Mouse (Mus musculus): ENCODE measurements around the gene 4933406M09Rik. TPM values are rescaled to one million over a fixed set of nuclear protein-coding genes. Genes with fewer than 3 reads are reported as not detected.

Gene 4933406M09Rik
- total RNA-seq, 2 experiments from 2014 or later = not detected

DNA sequence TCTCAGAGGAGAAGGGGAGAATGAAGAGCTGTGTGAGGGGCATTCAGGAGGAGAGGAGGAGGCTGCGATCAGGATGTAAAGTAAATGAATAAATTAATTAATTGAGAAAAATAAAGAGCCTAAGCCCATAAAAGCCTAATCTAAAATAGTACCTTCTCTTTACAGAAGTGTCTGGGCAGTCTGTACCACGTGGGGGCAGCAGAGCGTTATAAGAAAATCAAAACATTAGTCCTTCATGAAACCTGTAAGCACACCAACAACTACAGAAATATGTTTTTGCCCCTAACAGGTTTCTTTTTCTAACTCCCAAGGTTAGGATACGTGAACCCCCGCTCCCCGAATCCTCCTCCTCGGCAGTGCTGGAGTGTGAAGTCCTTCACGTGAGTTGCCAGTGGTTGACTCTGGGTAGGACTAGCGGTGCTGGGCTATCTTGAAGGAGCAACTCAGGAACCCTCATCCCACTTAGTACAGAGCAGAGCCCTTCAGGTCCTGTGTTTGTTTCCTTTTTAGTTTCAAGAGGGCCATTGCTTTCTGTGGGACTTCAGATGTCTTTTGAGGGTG, 16.9 kb upstream of the 4933406M09Rik start:
- peak; percentile 70 to 78 for DNase-seq
- intact Hi-C loops (cut with DNase I) = loop anchor here (2.0 to 10.0 kb wide), 4 partner anchors 48 to 243 kb away; partner anchors contain the start of gene Adipor1

DNA sequence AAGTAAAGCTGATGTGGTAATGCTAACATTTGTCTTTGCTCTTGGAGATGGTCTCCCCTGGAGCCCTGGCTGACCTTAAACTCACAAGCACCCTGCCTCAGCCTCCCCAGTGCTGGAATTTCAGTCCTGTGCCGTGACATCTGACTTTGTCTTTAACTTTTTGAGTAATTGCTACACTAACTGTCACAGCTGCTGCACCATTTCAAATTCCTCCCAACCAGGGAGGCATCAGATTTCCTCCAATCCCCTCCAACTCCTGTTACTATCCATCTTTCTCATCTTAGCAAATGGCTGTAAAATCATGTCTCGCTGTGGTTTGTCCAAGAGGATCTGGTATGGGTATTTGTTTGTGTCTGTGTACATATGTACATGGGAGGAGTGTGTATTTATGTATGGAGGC, 11.6 kb upstream of the 4933406M09Rik start:
- DNase-seq = no peak
- intact Hi-C loops (cut with DNase I) = no loop called here

DNA sequence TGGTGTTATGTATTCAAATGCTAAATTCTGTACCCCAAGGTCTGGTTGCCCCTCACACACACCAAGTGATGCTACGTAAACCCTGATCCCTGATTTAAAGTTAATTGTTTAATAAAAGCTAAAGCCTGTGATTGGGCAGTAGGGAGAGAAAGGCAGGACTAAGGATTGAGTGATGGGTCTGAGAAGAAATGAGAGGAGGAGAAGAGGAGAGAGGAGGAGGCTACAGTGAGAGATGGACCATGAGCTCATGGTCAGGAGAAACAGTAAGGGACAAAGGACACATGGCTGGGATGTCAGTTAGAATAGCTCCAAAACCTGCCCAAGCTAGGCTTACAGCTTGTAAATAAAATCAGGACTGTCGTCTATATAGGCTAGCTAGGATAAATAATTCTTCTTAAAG, 4.7 kb upstream of the 4933406M09Rik start:
- intact Hi-C loops (cut with DNase I) = loop anchor here (5.0 kb wide), 1 partner anchor 36 kb away; the partner anchor contains the start of gene Adipor1

DNA sequence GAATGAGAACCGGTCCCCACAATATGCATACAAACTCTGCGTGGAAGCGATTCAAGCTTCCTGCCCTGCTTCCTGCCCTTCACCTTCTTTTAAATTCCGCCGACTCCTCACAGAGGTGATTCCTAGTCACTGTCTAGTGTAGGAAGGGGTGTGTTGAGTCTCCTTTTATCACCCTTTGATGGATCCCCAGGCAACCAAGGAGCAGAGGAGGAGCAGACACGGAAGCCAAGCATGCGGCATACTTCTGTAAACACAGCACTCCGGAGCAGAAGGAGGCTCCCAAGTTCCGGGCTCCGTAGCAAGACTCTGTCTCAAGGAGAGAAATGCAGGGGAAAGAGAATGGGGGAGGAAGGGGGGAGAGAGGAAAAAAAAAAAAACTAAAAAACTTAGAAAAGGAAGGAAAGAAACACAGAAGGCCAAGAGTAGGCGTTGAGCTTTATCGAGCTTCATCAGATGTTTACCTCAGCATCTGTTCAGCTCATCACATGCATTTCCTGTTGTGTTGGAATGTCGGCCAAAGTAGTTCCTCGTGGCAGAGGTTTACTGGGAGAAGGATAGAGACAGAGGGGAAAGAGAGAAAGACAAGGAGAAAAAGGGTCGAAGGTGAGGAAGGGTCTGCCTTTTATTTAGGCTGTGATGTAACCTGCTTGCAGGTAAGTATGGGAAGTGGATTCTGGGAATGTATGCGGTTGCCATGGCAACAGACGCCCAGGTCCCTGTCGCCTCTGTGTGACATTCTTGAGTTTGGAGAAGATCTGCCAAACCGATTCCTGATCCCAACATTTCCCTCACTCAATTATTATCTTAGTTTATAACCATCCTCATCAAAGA, 3.7 kb upstream of the 4933406M09Rik start:
- peak in 1 of 2 experiments; percentile 13 for DNase-seq
- intact Hi-C loops (cut with DNase I) = loop anchor here (5.0 kb wide), 1 partner anchor 35 kb away; the partner anchor contains the start of gene Adipor1

More for the DNA sequence above, 4.7 kb upstream of the 4933406M09Rik start:
- no peak for DNase-seq

DNA sequence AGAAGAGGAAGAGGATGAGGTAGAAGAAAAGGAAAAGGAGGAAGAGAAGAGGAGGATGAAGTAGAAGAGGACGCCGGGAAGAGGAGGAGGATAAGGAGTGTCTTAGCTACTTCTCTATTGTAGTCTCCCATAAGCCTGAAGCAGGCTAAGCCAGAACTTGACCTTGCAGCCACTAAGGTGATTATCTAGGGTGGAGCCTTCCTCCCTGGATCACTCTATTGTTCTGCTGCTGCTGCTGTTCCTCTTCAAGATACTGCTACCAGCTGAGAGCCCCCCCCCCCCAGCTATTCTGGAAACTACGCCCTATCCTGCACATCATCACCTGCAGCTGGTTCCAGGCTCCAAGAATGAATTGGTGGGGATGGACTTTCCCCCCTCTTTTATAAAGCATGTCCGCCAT, 1.2 kb upstream of the 4933406M09Rik start:
- intact Hi-C loops (cut with DNase I) = loop anchor here (5.0 kb wide), 1 partner anchor 33 kb away; the partner anchor contains the start of gene Adipor1
- DNase-seq = no peak

DNA sequence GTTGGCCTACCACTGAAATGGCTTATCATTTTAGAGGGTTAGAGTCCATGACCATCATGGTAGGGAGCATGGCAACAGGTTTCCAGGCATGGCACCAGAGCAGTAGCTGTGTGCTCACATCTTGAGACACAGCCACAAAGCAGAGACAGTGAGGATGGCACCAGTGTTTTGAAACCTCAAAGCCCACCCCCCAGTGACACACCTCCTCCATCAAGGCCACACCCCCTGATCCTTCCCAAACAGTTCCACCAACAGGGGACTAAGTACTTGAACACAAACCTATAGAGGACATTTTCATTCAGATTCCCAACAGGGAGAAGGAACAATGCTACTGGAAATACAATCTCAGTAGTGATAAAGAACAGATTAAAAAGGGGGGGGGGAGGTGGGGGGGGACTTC, 564 bp upstream of the 4933406M09Rik start:
- intact Hi-C loops (cut with DNase I) = no loop called here

DNA sequence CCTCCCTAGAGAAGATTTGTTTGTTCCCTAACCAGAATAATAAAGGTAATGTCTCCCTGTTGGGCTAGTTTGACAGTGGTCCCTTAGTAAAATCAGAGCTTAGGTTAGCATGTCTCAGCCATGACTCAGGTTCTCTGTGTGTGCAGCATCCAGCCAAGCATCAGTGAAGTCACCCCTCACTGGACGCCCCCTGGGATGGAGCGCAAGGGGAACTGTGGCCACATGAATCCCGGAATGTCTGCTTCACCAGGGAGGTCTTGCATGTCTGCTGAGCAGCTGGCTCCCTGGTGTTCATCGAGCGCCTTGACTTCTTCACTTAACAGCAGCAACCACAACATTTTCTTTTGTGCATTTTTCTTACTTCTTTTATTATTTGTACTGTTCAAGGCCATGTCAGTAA, 8.1 kb downstream of the 4933406M09Rik start:
- DNase-seq = no peak
- intact Hi-C loops (cut with DNase I) = no loop called here

More for the DNA sequence above, 564 bp upstream of the 4933406M09Rik start:
- DNase-seq = no peak

DNA sequence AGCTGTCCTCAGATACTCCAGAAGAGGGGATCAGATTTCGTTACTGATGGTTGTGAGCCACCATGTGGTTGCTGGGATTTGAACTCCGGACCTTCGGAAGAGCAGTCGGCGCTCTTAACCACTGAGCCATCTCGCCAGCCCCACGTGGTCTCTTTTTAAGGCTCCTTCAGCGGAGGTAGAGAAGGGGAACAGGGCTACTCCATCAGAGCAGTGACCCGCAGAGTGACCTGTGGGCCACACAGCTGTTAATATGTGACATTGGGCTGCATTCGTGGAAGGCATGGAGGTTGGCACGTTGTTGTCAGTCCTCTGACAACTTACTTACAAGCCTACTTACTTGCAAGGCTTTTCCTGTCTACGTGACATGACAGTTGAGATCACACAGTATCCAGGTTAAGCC, 12.5 kb downstream of the 4933406M09Rik start:
- intact Hi-C loops (cut with DNase I) = no loop called here
- no peak for DNase-seq

DNA sequence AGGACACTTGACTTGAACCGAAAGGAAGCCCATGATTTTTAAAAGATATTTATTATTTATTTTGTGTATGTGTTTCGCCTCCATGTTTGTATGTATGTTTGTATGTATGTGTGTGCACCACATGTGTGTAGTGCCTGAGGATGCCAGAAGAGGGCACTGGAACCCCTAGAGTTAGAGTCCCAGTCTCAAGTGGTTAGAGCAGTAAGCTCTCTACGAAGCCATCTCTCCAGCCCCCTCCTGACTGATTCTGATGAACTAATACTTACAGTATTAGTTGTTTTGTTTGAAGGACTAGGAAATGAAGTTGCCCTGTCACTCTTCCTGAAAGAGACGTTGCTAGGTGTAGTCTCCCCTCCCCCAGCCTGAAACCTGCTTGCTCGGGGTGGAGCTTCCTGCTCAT, 14.0 kb downstream of the 4933406M09Rik start:
- intact Hi-C loops (cut with DNase I) = no loop called here

DNA sequence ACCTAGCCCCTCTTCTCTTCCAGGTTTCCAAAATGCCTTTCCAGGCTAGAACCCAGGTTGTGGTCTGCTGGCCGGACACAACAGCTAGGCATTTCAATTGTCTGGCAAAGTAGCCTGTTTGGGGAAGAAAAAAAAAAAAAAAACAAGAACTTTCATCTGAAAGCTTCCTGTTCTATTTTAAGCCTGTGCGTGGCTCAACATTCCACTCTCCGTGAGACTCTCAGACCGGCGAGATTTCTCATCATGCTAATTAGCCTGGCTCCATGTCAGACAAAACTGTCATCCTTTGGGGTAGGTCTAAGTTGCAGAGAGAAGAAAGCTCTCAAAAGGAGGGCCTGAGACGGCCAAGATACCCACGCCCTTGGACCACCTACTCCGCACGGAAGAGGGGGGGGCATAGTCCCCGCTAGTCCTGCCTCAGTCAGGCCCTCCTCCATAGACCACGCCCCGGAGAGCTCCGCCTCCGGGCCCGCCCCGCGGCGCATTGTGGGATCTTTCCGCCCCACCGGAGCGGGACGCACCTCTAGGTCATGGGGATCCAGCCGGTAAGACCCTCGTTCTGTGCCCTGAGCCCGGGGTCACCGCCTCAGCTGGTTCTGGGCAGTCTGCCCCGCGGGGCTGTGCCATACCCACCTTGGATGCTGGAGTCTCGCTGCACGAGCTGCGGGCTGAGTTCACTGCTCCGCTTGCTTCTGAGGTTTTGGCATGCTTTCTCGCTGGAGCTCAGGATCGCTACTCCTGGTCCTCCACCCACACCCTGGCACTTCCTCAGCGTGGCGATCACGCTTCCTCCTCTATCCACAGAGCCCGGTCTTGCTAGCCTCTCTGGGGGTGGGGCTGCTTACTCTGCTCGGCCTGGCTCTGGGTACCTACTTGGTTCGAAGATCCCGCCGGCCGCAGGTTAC, 20.0 kb downstream of the 4933406M09Rik start, which contains the start of gene Cyb5r1:
TSS of gene Cyb5r1 (plus strand) at position 51 of the 905 bp plus-strand sequence.
- intact Hi-C loops (cut with DNase I) = loop anchor here (5.0 kb wide), 1 partner anchor 43 kb away; the partner anchor contains the start of gene Tmem183a
- peak; percentile 82 to 85 for DNase-seq

More for the DNA sequence above, 14.0 kb downstream of the 4933406M09Rik start:
- DNase-seq = no peak

DNA sequence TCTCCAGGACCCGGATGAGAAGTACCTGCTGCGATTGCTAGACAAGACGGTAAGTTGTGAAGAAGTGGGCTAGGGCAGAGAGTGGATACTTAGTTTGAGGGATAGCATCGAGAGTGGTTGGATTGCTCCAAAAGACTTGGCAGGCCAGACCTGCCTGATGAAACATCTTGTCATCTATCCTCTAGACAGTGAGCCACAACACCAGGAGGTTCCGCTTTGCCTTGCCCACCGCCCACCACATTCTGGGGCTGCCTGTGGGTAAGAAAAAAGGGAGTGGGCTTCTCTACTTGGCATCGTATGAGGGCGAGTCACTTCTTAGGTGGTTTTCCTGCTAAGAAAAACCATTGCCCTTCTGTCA, 20.7 kb downstream of the 4933406M09Rik start:
- intact Hi-C loops (cut with DNase I) = loop anchor here (5.0 kb wide), 1 partner anchor 44 kb away; the partner anchor contains the start of gene Tmem183a
- DNase-seq = no peak

DNA sequence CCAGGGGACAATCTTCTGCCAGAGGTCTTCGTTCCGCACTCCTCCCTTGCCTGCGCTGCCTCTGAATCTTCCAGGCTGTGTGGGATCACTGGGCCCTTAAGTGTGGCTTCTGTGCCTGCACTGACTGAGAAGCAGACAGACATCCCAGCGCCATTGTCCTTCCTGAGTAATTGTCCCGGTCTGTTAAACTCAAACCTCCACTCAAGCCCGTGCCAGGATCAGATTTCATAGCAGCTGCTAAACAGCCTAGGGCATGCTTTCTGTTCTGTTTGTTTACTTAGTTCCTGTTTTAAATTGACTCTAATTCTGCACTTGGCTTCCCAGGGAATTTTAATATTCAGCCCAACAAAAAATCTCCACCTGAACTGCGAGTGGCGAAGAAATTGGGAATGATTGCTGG, 22.3 kb downstream of the 4933406M09Rik start:
- DNase-seq = no peak
- intact Hi-C loops (cut with DNase I) = loop anchor here (5.0 kb wide), 1 partner anchor 46 kb away; the partner anchor contains the start of gene Tmem183a

DNA sequence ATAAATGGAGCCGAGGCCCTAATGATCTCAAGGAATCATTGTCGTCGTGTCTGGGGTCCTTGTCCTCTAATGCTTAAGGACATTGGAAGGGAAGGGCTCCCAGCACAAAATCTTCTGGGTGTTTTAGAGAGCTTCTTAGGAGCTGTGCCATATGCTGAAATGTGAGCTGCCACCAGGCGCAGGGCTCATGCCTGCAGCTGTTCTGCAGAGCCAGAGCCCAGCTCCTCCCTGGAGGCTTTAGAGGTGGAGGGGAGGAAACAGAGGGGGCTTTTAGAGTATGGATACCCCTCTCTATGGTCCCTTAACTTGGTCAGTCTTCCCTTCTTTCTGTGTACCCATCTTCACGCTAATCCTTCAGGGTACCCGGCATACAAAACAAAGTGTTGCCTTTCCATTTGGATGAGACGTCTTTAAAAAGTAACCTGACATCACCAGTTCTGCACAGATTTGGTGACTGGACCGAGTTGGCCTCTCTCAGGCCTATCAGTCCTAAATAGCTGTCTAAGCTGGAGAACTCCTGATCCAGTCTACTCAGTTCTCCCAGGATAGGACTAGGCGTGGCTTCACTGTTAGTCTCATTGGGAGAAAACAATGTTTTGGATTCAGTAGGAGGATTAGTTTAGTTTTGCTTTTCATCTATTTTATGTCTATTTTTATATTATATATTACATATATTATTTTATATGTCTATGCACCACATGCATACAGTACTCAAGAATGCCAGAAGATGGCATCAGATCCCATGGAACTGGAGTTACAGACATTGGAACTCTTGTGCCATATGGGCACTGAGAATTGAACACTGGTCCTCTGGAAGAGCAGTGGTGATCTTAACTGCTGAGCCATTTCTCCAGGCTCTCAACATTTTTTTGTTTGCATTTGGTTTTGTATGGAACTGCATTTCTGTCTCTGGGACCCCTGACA, 26.2 kb downstream of the 4933406M09Rik start:
- DNase-seq = no peak

DNA sequence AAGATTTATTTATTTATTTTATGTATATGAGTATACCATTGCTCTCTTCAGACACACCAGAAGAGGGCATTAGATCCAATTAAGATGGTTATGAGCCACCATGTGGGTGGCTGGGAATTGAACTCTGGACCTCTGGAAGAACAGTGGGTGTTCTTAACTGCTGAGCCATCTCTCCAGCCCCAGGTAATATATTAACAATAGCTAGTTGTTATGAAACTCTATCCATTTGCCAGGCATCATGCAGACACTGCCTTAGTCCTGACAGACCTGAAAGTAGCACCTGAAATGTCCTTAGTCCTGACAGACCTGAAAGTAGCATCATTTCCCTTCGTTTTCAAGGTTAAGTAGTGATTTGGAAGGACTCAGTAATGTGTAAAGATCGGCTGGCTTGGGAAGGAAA, 28.3 kb downstream of the 4933406M09Rik start:
- DNase-seq = no peak
- intact Hi-C loops (cut with DNase I) = no loop called here

More for the DNA sequence above, 26.2 kb downstream of the 4933406M09Rik start:
- intact Hi-C loops (cut with DNase I) = no loop called here

DNA sequence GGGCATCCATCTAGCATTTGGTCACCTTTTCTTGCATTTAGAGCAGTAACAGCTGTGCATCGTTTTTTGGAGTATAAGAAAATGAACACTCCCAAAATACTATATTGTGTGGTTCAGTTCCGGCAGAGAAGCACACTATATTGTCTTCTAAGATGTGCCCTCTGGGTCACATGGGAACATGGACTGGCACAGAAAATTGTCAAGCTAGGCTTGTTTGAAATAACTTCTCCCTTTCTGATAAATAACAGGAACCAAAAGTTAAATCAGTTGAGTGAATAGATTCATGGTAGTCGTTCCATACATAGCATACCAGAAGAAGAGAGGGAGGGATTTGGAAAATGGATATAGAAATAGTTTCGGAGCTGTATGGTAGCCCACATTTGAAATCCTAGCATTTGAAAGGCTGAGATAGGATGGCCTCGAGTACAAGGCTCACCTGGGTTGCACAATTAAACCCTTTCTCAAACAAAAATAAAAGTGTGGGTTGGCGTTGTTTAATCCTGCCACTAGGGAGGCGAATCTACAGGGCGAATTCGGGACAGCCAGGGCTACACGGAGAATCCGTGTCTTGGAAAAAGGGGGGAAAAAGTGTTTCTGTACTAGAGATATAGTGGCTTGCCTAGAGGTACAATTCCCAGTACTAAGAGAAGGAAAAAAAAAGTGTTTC, 28.9 kb downstream of the 4933406M09Rik start:
- DNase-seq = no peak
- intact Hi-C loops (cut with DNase I) = loop anchor here (5.0 kb wide), 2 partner anchors 32 to 47 kb away; no protein-coding TSS in a partner anchor

DNA sequence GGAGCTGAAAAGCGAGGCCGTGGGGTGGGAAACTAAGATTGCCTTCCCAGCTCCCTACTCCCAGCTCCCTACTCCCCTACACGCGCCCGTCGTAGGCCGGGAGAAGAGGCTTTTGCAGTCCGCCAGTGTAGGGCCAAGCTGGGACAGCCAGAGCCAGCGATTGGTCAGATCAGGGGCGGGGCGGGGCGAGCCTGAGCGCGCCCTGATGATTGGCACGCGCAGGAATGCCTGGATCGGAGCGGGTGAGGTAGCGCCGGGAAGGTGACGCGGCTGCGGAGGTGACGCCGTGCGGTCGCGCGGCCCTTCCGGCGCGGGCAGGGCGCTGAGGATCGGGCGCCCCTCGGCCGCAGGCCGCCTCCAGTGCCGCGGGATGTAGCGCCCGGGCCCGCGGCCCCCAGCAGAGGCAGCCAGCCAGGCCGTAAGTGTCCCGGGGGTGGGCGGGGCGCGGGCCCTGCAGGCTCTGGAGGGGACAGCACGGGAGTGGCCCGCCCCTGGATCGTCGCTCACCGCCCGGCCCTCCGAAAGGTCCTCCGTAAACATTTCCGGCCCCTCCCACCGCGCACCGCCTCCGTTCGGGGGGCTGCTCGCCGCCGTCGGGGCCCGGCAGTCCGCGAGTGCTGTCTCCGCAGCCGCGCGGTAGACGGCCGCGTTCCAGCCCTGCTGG, 29.6 kb downstream of the 4933406M09Rik start, which contains the start of gene Adipor1:
TSS of gene Adipor1 (plus strand) at position 211 of the 664 bp plus-strand sequence.
- intact Hi-C loops (cut with DNase I) = loop anchor here (5.0 kb wide), 2 partner anchors 33 to 48 kb away; no protein-coding TSS in a partner anchor
- DNase-seq = peak; percentile 96 to 97

DNA sequence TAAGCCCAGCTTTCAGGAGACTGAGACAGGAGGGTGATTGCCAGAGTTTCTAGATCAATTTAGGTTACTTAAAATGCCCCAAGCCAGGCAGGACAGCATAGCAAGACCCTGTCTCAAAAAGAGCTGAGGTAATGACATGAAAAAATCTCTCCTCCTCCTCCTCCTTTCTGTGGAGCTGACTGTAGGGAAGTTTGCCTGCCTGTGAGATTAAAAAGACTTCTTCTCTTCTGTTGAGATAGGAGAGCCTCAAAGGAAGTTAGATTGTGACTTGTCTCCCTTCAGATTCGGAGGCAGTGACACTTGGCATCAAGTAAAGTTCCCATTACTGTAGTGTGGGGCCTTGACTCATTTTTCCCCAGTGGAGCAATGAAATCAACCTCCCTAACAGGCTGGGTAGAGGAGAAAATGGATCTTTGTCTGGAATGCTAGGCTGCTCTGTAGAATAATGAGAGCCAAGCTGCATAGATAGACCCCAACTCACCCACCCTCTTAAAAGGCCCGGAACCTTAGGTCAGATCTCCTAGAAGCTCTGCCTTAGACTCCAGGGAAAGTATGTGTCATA, 32.8 kb downstream of the 4933406M09Rik start:
- intact Hi-C loops (cut with DNase I) = loop anchor here (5.0 kb wide), 2 partner anchors 36 to 51 kb away; no protein-coding TSS in a partner anchor
- DNase-seq = no peak
